ENCODE assay signal across 36 mouse cellular contexts in the genomic region with DNA sequence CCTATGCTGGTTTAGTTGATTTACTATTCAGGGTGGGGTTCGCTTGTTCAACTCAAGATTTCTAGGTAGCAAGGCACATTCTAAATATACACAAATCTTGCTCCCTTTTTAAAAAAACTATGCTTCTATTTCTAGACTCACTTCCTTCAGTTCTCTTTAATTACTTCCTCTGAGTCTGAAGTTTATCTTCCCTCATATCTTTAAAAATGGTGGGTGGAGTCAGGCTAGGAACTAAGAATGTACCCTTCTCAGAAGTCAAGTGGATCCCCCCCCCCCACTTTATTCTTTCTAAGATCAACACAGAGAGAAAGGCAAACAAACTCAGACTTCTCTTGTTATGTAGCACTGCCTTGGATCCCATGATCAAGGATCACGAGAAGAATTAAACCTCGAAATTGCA. TPM values are rescaled to one million over a fixed set of nuclear protein-coding genes. Genes with fewer than 3 reads are reported as not detected.
DNase-seq lines count a peak whose midpoint lies in the region; ATAC-seq and TF ChIP-seq lines count a peak whose summit lies in the region.
"Had no signal": no experiment of that assay in that cellular context is flagged by ENCODE, and none has a peak within 500 bp of the region (broad histone marks: within the 10 kb centered on the region; RNA-seq: fewer than 3 reads in every experiment).

No protein-coding gene starts in this region.

- H3K4me1 ChIP-seq in lung, embryonic 16.5 days (replicated peaks; ENCODE audit: control insufficient read depth, insufficient read depth, low read length) = peaks cover 5% of the 10 kb centered on the region; the same call in 1 of the 2 replicates
- H3K4me1 ChIP-seq in MEL (ENCODE audit: control insufficient read depth in 1 of 2, insufficient read depth in 2 of 2, low read length in 2 of 2) = peaks cover 9 to 13% of the 10 kb centered on the region in 2 experiments
- peaks cover 4% of the 10 kb centered on the region; the same call in 1 of the 2 replicates for H3K4me1 ChIP-seq in forebrain, postnatal 0 days (ENCODE audit: insufficient read depth)
- H3K4me1 ChIP-seq: embryonic facial prominence, embryonic 12.5 days had no signal

- H3K79me2 ChIP-seq in MEL (ENCODE audit: control insufficient read depth, insufficient read depth, low read length, poor library complexity) = no peaks in the 10 kb centered on the region

- no peak for TF ChIP-seq RAD21 in MEL (IDR thresholded peaks at IDR 0.05; ENCODE audit: low read depth, low read length)

- TF ChIP-seq CTCF in MEL (IDR thresholded peaks at IDR 0.05 in 2 of 3, conservative IDR thresholded peaks at IDR 0.05 in 1 of 3; ENCODE audit: control insufficient read depth in 1 of 3, insufficient read depth in 1 of 3, low read depth in 2 of 3, low read length in 3 of 3, poor library complexity in 1 of 3, severe bottlenecking in 1 of 3) = no peak
- no peak for TF ChIP-seq CTCF in forebrain, postnatal 0 days (IDR thresholded peaks at IDR 0.05; ENCODE audit: low read depth)

- ATAC-seq in lung, embryonic 16.5 days (ENCODE audit: low read depth) = peak; percentile 64; the same call in 1 of the 2 replicates
- peak; percentile 57 for ATAC-seq in common myeloid progenitor, adult 5-6 weeks (replicated peaks; ENCODE audit: low read depth, poor library complexity, severe bottlenecking)
- ATAC-seq in forebrain, postnatal 0 days = no peak
- ATAC-seq: forebrain, embryonic 14.5 days; liver, embryonic 12.5 days; liver, postnatal 0 days; midbrain, embryonic 16.5 days; Patski had no signal

- 45% methylated on average over 3 of the region's 3 CpGs for WGBS in lung, embryonic 16.5 days
- WGBS in forebrain, postnatal 0 days = 89% methylated on average over 3 of the region's 3 CpGs

- TF ChIP-seq POLR2A in MEL (IDR thresholded peaks at IDR 0.05; ENCODE audit: control insufficient read depth in 1 of 2, insufficient read depth in 1 of 2, low read depth in 1 of 2, low read length in 2 of 2, poor library complexity in 1 of 2) = no peak

- TF ChIP-seq EP300 in MEL (IDR thresholded peaks at IDR 0.05; ENCODE audit: low read depth in 1 of 2, low read length in 2 of 2) = peak in 1 of 2 experiments; percentile 11; a peak in 1 of 4 replicates

- H3K27me3 ChIP-seq in lung, embryonic 16.5 days (ENCODE audit: control insufficient read depth, insufficient read depth, low read depth, low read length) = no peaks in the 10 kb centered on the region
- peaks cover 1 to 4% of the 10 kb centered on the region in 2 experiments; a peak in 2 of 4 replicates for H3K27me3 ChIP-seq in MEL (ENCODE audit: control insufficient read depth in 1 of 2, insufficient read depth in 2 of 2, low read length in 2 of 2)
- no peaks in the 10 kb centered on the region for H3K27me3 ChIP-seq in forebrain, postnatal 0 days (ENCODE audit: insufficient read depth, low read length)
- H3K27me3 ChIP-seq: embryonic facial prominence, embryonic 12.5 days; hindbrain, embryonic 15.5 days; liver, embryonic 12.5 days had no signal

- DNase-seq in lung, postnatal 14 days = no peak
- DNase-seq in MEL (ENCODE audit: low read depth, low spot score) = peak; percentile 23
- DNase-seq in lung, postnatal 36 days = peak; percentile 57
- DNase-seq in layer of hippocampus, adult 18-20 months (ENCODE audit: low spot score in 2 of 2) = no peak
- DNase-seq in forebrain, postnatal 0 days = no peak
- DNase-seq: adrenal gland, postnatal 36 days; B cell, adult 2 months; cerebellum, adult 2 months; cerebellum, postnatal 25 days; gastrocnemius, adult 2 months; gastrocnemius, postnatal 36 days; heart, adult 2 months; heart, postnatal 10 days; kidney, adult 18-20 months; layer of hippocampus, postnatal 36 days; left cerebral cortex, postnatal 4 days; liver, postnatal 0 days; right cerebral cortex, adult 18-20 months; thymus, postnatal 4 days had no signal

- H3K27ac ChIP-seq in lung, embryonic 16.5 days (ENCODE audit: low read length) = no peak overlapping the region
- H3K27ac ChIP-seq in MEL (ENCODE audit: control insufficient read depth, low read depth, low read length) = no peak overlapping the region
- H3K27ac ChIP-seq in forebrain, postnatal 0 days (ENCODE audit: low read depth, low read length) = no peak overlapping the region
- H3K27ac ChIP-seq: embryonic facial prominence, embryonic 12.5 days; gastrocnemius, adult 2 months; heart, adult 2 months; heart, embryonic 13.5 days; hindbrain, embryonic 10.5 days; hindbrain, embryonic 15.5 days; liver, embryonic 12.5 days had no signal

- H3K9me3 ChIP-seq in lung, embryonic 16.5 days (ENCODE audit: control insufficient read depth, low read length) = no peaks in the 10 kb centered on the region
- no peaks in the 10 kb centered on the region for H3K9me3 ChIP-seq in MEL (replicated peaks; ENCODE audit: insufficient read depth, low read length)
- no peaks in the 10 kb centered on the region for H3K9me3 ChIP-seq in forebrain, postnatal 0 days (ENCODE audit: low read length)
- H3K9me3 ChIP-seq: embryonic facial prominence, embryonic 12.5 days; G1E; heart, embryonic 13.5 days; hindbrain, embryonic 10.5 days; hindbrain, embryonic 15.5 days; liver, embryonic 12.5 days had no signal

- no peak overlapping the region for H3K4me3 ChIP-seq in lung, embryonic 16.5 days (ENCODE audit: low read length)
- no peak overlapping the region for H3K4me3 ChIP-seq in MEL (ENCODE audit: control insufficient read depth in 1 of 2, insufficient read depth in 1 of 2, low read depth in 2 of 2, low read length in 2 of 2)
- H3K4me3 ChIP-seq in forebrain, postnatal 0 days (ENCODE audit: low read depth, low read length) = no peak overlapping the region
- H3K4me3 ChIP-seq: embryonic facial prominence, embryonic 12.5 days; gastrocnemius, adult 2 months; heart, adult 2 months; heart, embryonic 13.5 days; hindbrain, embryonic 10.5 days; hindbrain, embryonic 15.5 days; liver, embryonic 12.5 days had no signal

- H3K36me3 ChIP-seq in lung, embryonic 16.5 days (ENCODE audit: control insufficient read depth, insufficient read depth, low read length) = no peaks in the 10 kb centered on the region
- peaks cover 0 to 21% of the 10 kb centered on the region in 2 experiments; a peak in 2 of 4 replicates for H3K36me3 ChIP-seq in MEL (ENCODE audit: control insufficient read depth in 1 of 2, insufficient read depth in 2 of 2, low read length in 2 of 2)
- H3K36me3 ChIP-seq in forebrain, postnatal 0 days (ENCODE audit: insufficient read depth) = no peaks in the 10 kb centered on the region
- H3K36me3 ChIP-seq: embryonic facial prominence, embryonic 12.5 days; G1E; heart, embryonic 13.5 days; hindbrain, embryonic 10.5 days; hindbrain, embryonic 15.5 days; liver, embryonic 12.5 days had no signal

- H3K9ac ChIP-seq in lung, embryonic 16.5 days (ENCODE audit: low read length) = no peak overlapping the region
- no peak overlapping the region for H3K9ac ChIP-seq in MEL (ENCODE audit: control insufficient read depth, low read depth, low read length, poor library complexity, severe bottlenecking)
- H3K9ac ChIP-seq in forebrain, postnatal 0 days = no peak overlapping the region
- H3K9ac ChIP-seq: embryonic facial prominence, embryonic 12.5 days; heart, embryonic 13.5 days; hindbrain, embryonic 15.5 days; liver, embryonic 12.5 days; liver, postnatal 0 days had no signal

- no peak overlapping the region for H3K4me2 ChIP-seq in lung, embryonic 16.5 days (ENCODE audit: low read depth, low read length)
- H3K4me2 ChIP-seq in forebrain, postnatal 0 days (ENCODE audit: low read depth) = no peak overlapping the region
- H3K4me2 ChIP-seq: embryonic facial prominence, embryonic 12.5 days; heart, embryonic 13.5 days; hindbrain, embryonic 15.5 days; liver, embryonic 12.5 days; midbrain, embryonic 11.5 days had no signal

TF ChIP-seq in MEL, 35 proteins besides CTCF, POLR2A, EP300 and RAD21:
- TF ChIP-seq JUND (IDR thresholded peaks at IDR 0.05; ENCODE audit: low read depth, low read length) = no peak
- TF ChIP-seq MEF2A (IDR thresholded peaks at IDR 0.05; ENCODE audit: extremely low read depth, insufficient replicate concordance, low read depth, low read length, poor library complexity, severe bottlenecking) = peak; percentile 39; the same call in 1 of the 2 replicates
- peak; percentile 33; the same call in 1 of the 2 replicates for TF ChIP-seq GATA1 (IDR thresholded peaks at IDR 0.05; ENCODE audit: low read depth, low read length)
- no peak for TF ChIP-seq POLR2AphosphoS2 (IDR thresholded peaks at IDR 0.05; ENCODE audit: low read length)
- no peak for TF ChIP-seq KAT2A (conservative IDR thresholded peaks at IDR 0.05; ENCODE audit: low read depth, low read length)

RNA-seq across cellular contexts. Expression of gene Ppp1r1c, which starts 57.5 kb away (rescaled TPM):
- polyA plus RNA-seq in lung, embryonic 16.5 days (2015; fragmentation: Nextera tagmentation; extraction: Ambion mirVana) = 0.25 TPM in 1 of 2 replicates, not detected in the other
- total RNA-seq in MEL (2012; rRNA removed) = not detected in 2 replicates
- not detected for polyA plus RNA-seq in MEL (2012; ENCODE audit: insufficient read depth in 1 of 2, insufficient read length in 2 of 2, low read depth in 1 of 2, low replicate concordance in 2 of 2, missing spikeins in 1 of 2)
- total RNA-seq in common myeloid progenitor, adult 5-6 weeks (2017) = not detected in 2 replicates
- total RNA-seq in layer of hippocampus, adult 18-20 months (2021) = under 1 TPM in 1 of 2 experiments, not detected in 1; 0.10 TPM
- 1.4 TPM in 1 of 2 replicates, not detected in the other for total RNA-seq in forebrain, postnatal 0 days (2014; rRNA removed)
- polyA plus RNA-seq in forebrain, postnatal 0 days (2015; fragmentation: Nextera tagmentation; extraction: Ambion mirVana) = 0.19 and 0.33 TPM in 2 replicates
- total RNA-seq: adrenal gland, postnatal 36 days; gastrocnemius, postnatal 36 days; layer of hippocampus, adult 8-10 months; layer of hippocampus, postnatal 36 days; left cerebral cortex, postnatal 4 days; megakaryocyte, adult 5-6 weeks had no signal
- polyA plus RNA-seq: G1E; heart, adult 2 months; intestine, embryonic 14.5 days; liver, embryonic 12.5 days; liver, postnatal 0 days; Patski; spleen, adult 2 months; thymus, postnatal 0 days had no signal

Comparison
In these comparisons a context has a peak if more than half of its experiments do, and no peak if none do; other contexts are left out.
1. DNase-seq: peak in MEL (single experiment) and lung, postnatal 36 days (single experiment); none in lung, postnatal 14 days (single experiment), layer of hippocampus, adult 18-20 months (0 of 2) and forebrain, postnatal 0 days (single experiment).